Mouse (Mus musculus) kidney, postnatal 4 days (tissue): ENCODE data around the gene Slc19a1.
A peak's percentile ranks its signal among the peaks of the same experiment; 100 is the strongest.

Experiments used
- DNase-seq, 2 experiments: peaks; one replicate each; pipeline ENCODE4 v3.0.0; 2021; ENCODE audit warnings: mixed read lengths in 2 of 2

The Slc19a1 gene

GRCm38 (mm10) chr10:77033323-77034025, 1.4 kb downstream of the Slc19a1 start:
- peak; percentile 70 to 80 for DNase-seq

GRCm38 (mm10) chr10:77035487-77035886, 3.4 kb downstream of the Slc19a1 start:
- DNase-seq = no peak

GRCm38 (mm10) chr10:77038579-77039174, 6.6 kb downstream of the Slc19a1 start:
- no peak for DNase-seq

GRCm38 (mm10) chr10:77048196-77048595, 16.2 kb downstream of the Slc19a1 start:
- no peak for DNase-seq

DNA sequence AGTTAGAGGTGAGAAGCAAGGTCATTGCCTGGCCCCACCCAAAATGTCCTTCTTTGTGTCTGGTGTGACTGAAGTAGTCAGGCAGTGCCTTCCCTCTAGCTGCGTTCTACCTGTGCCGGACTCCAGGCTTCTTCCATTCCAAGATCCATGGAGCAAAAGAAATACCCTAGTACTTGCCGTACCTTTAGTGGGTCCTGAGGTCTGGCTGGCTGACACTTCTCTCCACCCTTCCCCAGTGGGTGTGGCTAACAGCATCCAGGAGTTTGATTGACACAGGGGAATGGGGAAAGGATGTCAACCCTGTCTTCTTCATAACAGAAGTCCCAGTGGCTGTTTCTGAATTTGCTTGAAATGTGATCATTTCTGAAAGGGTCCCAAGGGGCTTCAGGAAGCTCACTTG, 16.6 kb downstream of the Slc19a1 start:
- no peak for DNase-seq

GRCm38 (mm10) chr10:77056768-77057167, 24.7 kb downstream of the Slc19a1 start:
- DNase-seq = no peak

DNA sequence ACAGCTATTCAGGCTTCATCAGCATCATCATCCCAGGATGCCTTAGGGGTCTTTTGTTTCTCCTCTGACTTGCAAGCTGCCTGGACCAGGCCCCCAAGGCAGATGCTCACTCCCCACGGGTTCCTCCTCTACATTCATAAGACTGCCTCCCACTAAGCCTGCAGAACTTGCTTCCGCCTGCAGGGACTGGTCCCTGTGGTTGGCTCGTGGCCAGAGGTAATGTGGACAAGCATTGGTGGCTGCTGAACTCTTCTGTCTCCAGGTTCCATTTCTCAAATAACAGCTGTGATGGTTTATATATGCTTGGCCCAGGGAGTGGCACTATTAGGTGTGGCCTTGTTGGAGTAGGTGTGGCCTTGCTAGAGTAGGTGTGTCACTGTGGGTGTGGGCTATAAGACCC, 29.4 kb downstream of the Slc19a1 start:
- peak; percentile 60 to 68 for DNase-seq

- DNase-seq = peak; percentile 83 to 84
These were observed 30.5 kb downstream of the Slc19a1 start for GRCm38 (mm10) chr10:77062393-77063010.

DNA sequence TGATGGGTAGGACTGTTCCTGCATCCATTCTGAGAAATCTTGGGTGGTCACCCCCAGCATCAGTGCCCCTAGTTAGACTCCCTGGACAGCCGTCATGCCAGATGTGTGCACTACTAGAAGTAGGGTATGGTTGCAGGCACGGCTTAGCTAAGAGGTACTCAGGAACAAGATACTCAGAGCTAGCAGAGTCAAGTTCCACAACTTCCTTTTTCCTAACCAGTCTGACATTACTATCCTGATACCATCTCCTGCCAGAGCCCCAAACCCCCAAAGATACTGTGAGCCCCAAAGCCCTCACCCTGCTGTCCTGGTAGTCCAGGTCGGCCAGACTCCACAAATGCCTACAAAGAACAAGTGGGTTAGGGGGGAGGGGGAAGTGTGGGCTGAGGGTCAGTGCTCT, 32.2 kb downstream of the Slc19a1 start:
- DNase-seq = no peak

GRCm38 (mm10) chr10:77064659-77065058, 32.6 kb downstream of the Slc19a1 start:
- DNase-seq = no peak

GRCm38 (mm10) chr10:77068469-77068868, 36.4 kb downstream of the Slc19a1 start:
- DNase-seq = no peak

- peak; percentile 83 to 84 for DNase-seq
These were observed 38.0 kb downstream of the Slc19a1 start for GRCm38 (mm10) chr10:77070072-77070471.

- no peak for DNase-seq
These were observed 42.4 kb downstream of the Slc19a1 start for GRCm38 (mm10) chr10:77074276-77074974.

DNA sequence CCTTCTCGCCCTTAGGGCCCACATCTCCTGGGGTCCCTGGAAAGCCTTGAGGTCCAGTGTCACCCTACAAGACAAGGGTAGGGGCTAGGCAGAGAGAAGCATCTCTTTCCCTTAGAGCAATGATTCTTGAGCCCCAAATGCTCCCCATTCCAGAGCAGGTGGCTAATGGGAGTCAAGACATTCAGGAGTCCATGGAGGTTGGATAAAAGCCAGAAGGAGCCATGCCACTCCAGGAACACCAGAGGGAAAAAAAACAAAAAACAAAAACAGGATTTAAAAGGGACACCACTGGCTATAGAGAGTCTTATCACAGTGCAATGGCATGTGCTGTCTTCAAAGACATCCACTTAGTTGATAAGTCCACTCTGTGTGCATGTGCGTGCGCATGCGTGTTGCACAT, 46.4 kb downstream of the Slc19a1 start:
- no peak for DNase-seq

GRCm38 (mm10) chr10:77078961-77079360, 46.9 kb downstream of the Slc19a1 start:
- DNase-seq = peak; percentile 27 to 59

DNA sequence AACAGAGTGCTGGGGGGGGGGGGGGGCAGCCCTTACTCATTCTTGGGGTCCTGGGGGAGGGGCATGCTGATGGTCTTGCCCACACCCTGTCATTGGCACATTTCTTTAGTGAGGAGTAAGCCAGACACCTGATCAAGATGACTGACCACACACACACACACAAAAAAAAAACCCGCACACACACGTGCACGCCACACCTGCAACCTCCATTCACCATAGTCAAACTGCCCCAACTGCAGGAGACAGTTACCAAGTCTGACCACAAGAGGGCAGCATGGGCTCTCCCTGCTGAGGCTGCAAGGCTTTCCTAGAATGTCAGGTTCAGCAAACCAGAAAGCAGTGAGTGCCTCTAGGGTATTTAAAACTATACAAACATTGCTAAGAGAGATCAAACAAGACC, 50.4 kb downstream of the Slc19a1 start:
- DNase-seq = peak; percentile 88 to 89

- DNase-seq = no peak
These were observed 50.9 kb downstream of the Slc19a1 start for GRCm38 (mm10) chr10:77082921-77083320.

DNA sequence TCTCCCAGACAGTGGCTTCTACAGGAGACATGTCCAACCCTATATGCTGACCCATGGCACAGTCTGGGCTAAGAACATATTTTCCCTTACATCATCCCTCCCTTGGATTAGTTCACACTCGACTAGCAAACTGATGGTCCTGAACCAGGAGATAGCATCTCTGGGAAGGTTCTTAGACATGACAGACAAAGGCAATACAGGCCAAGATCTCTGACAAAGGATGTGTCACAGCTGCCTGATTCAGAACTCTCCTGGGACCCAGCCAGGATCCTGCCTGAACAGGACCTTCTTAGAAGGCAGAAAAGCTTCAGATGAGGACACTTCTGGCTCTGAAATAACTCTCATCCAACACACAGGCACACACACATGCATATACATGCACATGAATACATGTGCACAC, 52.5 kb downstream of the Slc19a1 start:
- peak; percentile 46 to 61 for DNase-seq

DNA sequence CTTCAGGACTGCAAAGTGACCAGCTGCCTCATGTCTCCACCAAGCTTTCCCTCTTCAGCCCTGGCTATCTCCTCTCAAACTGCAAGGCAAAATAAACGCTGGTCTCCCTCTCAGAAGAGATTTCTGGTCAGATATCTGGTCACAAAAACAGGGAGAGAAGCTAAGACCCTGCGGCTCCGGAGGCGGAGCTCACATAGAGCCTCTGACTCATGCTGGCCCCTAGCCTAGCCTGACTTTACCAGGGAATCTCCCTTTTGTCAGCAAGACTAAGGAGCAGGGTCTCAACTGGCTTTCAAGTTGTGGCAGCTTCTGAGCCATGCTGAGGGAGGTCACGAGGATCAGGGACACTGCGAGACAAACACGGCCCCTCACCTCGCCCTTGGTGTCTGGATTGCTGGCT, 57.3 kb downstream of the Slc19a1 start:
- DNase-seq = peak; percentile 53 to 67

DNA sequence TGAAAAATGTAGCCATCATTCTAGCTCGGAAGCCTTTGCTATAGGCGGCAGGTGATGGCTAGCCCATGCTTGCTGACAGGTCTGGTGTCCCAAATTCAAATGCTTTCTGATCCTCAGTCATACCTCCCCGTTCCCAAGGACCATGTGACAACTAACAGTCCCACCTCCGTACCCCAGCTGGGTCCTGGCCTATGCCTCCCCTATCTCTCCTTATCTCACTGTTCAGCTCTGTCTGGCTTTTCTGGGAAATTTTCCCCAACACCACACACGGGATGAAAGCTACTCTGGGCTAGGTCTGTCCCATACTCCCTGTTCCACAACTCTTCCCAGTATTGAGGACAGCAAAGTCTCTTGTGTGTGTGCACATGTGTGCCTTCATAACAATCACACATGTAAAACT, 58.0 kb downstream of the Slc19a1 start:
- no peak for DNase-seq

DNA sequence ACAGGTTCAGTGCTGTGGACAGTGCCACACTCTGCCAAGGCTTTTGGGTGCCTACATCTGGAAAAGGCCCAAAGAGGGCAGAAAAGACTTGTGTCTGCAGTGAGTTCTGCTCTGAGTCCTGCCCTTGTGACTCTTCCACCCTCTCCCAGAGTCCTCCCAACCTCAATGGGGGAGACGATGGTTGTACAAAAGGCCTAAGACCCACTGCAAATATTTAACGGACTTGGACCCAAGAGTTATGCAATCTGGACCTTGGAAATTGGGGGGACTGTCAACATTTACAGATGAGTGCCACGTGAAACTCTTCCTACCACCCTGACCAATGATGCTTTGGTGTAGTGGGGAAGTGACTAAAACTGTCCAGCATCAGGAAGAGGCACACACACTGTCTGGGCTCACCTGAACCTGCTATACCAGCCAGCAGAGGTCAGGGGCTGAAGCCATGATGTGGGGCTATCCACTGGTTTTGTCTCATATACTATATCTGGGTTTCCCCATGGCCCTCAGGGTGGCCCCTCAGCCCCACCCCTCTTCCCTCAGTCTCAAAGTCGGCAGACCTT, 59.6 kb downstream of the Slc19a1 start:
- no peak for DNase-seq

GRCm38 (mm10) chr10:77093817-77094216, 61.8 kb downstream of the Slc19a1 start:
- no peak for DNase-seq

DNA sequence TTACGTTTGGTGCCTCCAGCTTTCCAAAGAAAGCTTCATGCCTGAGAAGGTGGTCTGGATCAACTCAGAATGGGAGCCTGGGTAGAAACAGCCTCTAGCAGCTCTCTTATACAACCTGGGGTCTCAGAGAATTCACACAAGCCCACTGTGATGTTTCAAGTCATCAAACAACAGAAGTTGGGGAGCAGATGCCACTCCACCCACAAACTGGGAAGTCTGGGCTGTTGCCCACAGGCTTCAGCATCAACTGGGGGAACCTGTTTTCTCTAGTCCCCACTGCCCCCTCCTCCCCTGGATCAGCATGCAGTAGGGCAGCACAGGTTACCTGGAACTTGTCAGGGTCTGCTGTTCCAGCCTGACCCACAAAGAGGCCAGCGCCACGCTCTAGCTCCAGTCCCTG, 63.6 kb downstream of the Slc19a1 start:
- no peak for DNase-seq
